Mouse (Mus musculus) MEL (cell line): ENCODE data around the gene Tarbp2. TPM values are rescaled to one million over a fixed set of nuclear protein-coding genes. Genes with fewer than 3 reads are reported as not detected.

Experiments
- DNase-seq: peaks from one replicate; pipeline ENCODE4 v3.0.0; 2011; ENCODE audit warnings: low read depth, low spot score
- H3K27ac ChIP-seq: 2 replicates; pipeline ENCODE4 v1.5.1; 2012; ENCODE audit warnings: low read depth, mild to moderate bottlenecking, control low read depth, low read length, moderate library complexity; ENCODE audit not compliant: control insufficient read depth
- H3K27me3 ChIP-seq, 2 experiments: fragments of 150-350 bp in 1 of 2; sonication (generic) in 1 of 2; 2 replicates each; pipeline ENCODE4 v1.6.1; 2012; ENCODE audit warnings: low read length in 2 of 2, mild to moderate bottlenecking in 2 of 2, improper control_type of control experiment in 1 of 2, moderate library complexity in 1 of 2; ENCODE audit not compliant: insufficient read depth in 2 of 2, control insufficient read depth in 1 of 2
- H3K36me3 ChIP-seq, 2 experiments: 2 replicates each; pipeline ENCODE4 v1.6.1; 2012 to 2014; ENCODE audit warnings: low read length in 2 of 2, improper control_type of control experiment in 1 of 2, inconsistent platforms in 1 of 2, mild to moderate bottlenecking in 1 of 2; ENCODE audit not compliant: insufficient read depth in 2 of 2, control insufficient read depth in 1 of 2
- H3K4me1 ChIP-seq, 2 experiments: fragments of 150-350 bp in 1 of 2; sonication (generic) in 1 of 2; 2 replicates each; pipeline ENCODE4 v1.6.1; 2012; ENCODE audit warnings: low read length in 2 of 2, improper control_type of control experiment in 1 of 2, mild to moderate bottlenecking in 1 of 2; ENCODE audit not compliant: insufficient read depth in 2 of 2, control insufficient read depth in 1 of 2
- H3K4me3 ChIP-seq, 2 experiments: fragments of 150-350 bp in 1 of 2; sonication (generic) in 1 of 2; 2 replicates each; pipeline ENCODE4 v1.5.1; 2012; ENCODE audit warnings: low read depth in 2 of 2, low read length in 2 of 2, mild to moderate bottlenecking in 2 of 2, moderate library complexity in 2 of 2, control low read depth in 1 of 2, improper control_type of control experiment in 1 of 2; ENCODE audit not compliant: control insufficient read depth in 1 of 2, insufficient read depth in 1 of 2
- H3K79me2 ChIP-seq: 2 replicates; pipeline ENCODE4 v1.6.1; 2012; ENCODE audit warnings: mild to moderate bottlenecking, low read length, moderate library complexity; ENCODE audit not compliant: control insufficient read depth, poor library complexity, insufficient read depth
- H3K9ac ChIP-seq: 2 replicates; pipeline ENCODE4 v1.6.1; 2012; ENCODE audit warnings: low read depth, mild to moderate bottlenecking, control low read depth, low read length, moderate library complexity; ENCODE audit not compliant: control insufficient read depth, poor library complexity, severe bottlenecking
- H3K9me3 ChIP-seq: fragments of 150-350 bp; sonication (generic); replicated peaks from 2 replicates; pipeline ENCODE4 v1.6.1; 2012; ENCODE audit warnings: mild to moderate bottlenecking, low read length, improper control_type of control experiment, moderate library complexity; ENCODE audit not compliant: insufficient read depth
- BHLHE40 ChIP-seq: IDR thresholded peaks from 2 replicates; pipeline ENCODE4 v1.6.1; 2012; ENCODE audit warnings: low read depth, mild to moderate bottlenecking, inconsistent platforms, low read length, improper control_type of control experiment, borderline replicate concordance
- CHD1 ChIP-seq: IDR thresholded peaks from 2 replicates; pipeline ENCODE4 v1.6.1; 2012; ENCODE audit warnings: low read depth, mild to moderate bottlenecking, inconsistent platforms, low read length, improper control_type of control experiment
- CHD2 ChIP-seq: IDR thresholded peaks from 2 replicates; pipeline ENCODE4 v1.6.1; 2011; ENCODE audit warnings: low read length, improper control_type of control experiment
- CTCF ChIP-seq, 3 experiments: IDR thresholded peaks in 2 of 3; conservative IDR thresholded peaks in 1 of 3; 2 replicates each; pipeline ENCODE4 v1.5.1; 2011 to 2012; ENCODE audit warnings: low read length in 3 of 3, low read depth in 2 of 3, mild to moderate bottlenecking in 2 of 3, improper control_type of control experiment in 1 of 3, inconsistent platforms in 1 of 3, mixed read lengths in 1 of 3, moderate library complexity in 1 of 3; ENCODE audit not compliant: control insufficient read depth in 1 of 3, insufficient read depth in 1 of 3, poor library complexity in 1 of 3, severe bottlenecking in 1 of 3
- ELF1 ChIP-seq: IDR thresholded peaks from 2 replicates; pipeline ENCODE4 v1.6.1; 2014; ENCODE audit warnings: low read depth, mild to moderate bottlenecking, inconsistent platforms, low read length, improper control_type of control experiment, moderate library complexity
- EP300 ChIP-seq, 2 experiments: IDR thresholded peaks; 2 replicates each; pipeline ENCODE4 v1.6.1; 2011; ENCODE audit warnings: improper control_type of control experiment in 2 of 2, low read length in 2 of 2, low read depth in 1 of 2, mild to moderate bottlenecking in 1 of 2
- ETS1 ChIP-seq: IDR thresholded peaks from 2 replicates; pipeline ENCODE4 v1.6.1; 2012; ENCODE audit warnings: low read depth, mild to moderate bottlenecking, inconsistent platforms, low read length, improper control_type of control experiment, moderate library complexity
- GABPA ChIP-seq: IDR thresholded peaks from 2 replicates; pipeline ENCODE4 v1.6.1; 2012; ENCODE audit warnings: low read depth, mild to moderate bottlenecking, inconsistent platforms, low read length, improper control_type of control experiment, moderate library complexity
- GATA1 ChIP-seq: IDR thresholded peaks from 2 replicates; pipeline ENCODE4 v1.6.1; 2011; ENCODE audit warnings: low read depth, low read length, improper control_type of control experiment
- HCFC1 ChIP-seq: IDR thresholded peaks from 2 replicates; pipeline ENCODE4 v1.6.1; 2012; ENCODE audit warnings: low read depth, mild to moderate bottlenecking, inconsistent platforms, low read length, improper control_type of control experiment, moderate library complexity
- JUND ChIP-seq: IDR thresholded peaks from 2 replicates; pipeline ENCODE4 v1.6.1; 2011; ENCODE audit warnings: low read depth, mild to moderate bottlenecking, improper control_type of control experiment, low read length
- KAT2A ChIP-seq: conservative IDR thresholded peaks from 2 replicates; pipeline ENCODE4 v1.6.1; 2012; ENCODE audit warnings: low read depth, low read length, improper control_type of control experiment, inconsistent platforms
- MAFK ChIP-seq: IDR thresholded peaks from 2 replicates; pipeline ENCODE4 v1.6.1; 2011; ENCODE audit warnings: low read depth, mild to moderate bottlenecking, low read length, improper control_type of control experiment, borderline replicate concordance
- MAX ChIP-seq: IDR thresholded peaks from 2 replicates; pipeline ENCODE4 v1.6.1; 2011; ENCODE audit warnings: low read length, improper control_type of control experiment
- MAZ ChIP-seq: IDR thresholded peaks from 2 replicates; pipeline ENCODE4 v1.6.1; 2012; ENCODE audit warnings: low read depth, mild to moderate bottlenecking, inconsistent platforms, low read length, improper control_type of control experiment
- MEF2A ChIP-seq: IDR thresholded peaks from 2 replicates; pipeline ENCODE4 v1.6.1; 2014; ENCODE audit warnings: low read depth, mild to moderate bottlenecking, inconsistent platforms, low read length, improper control_type of control experiment; ENCODE audit not compliant: poor library complexity, insufficient replicate concordance, severe bottlenecking; ENCODE audit errors: extremely low read depth
- MXI1 ChIP-seq: IDR thresholded peaks from 2 replicates; pipeline ENCODE4 v1.6.1; 2011; ENCODE audit warnings: mild to moderate bottlenecking, low read depth, low read length, improper control_type of control experiment
- MYC ChIP-seq: IDR thresholded peaks from 2 replicates; pipeline ENCODE4 v1.6.1; 2011; ENCODE audit warnings: low read depth, mild to moderate bottlenecking, low read length, improper control_type of control experiment, moderate library complexity
- NELFE ChIP-seq: IDR thresholded peaks from 2 replicates; pipeline ENCODE4 v1.6.1; 2011; ENCODE audit warnings: low read depth, low read length, improper control_type of control experiment
- NRF1 ChIP-seq: IDR thresholded peaks from 2 replicates; pipeline ENCODE4 v1.6.1; 2014; ENCODE audit warnings: low read depth, mild to moderate bottlenecking, inconsistent platforms, low read length, improper control_type of control experiment, moderate library complexity; ENCODE audit not compliant: poor library complexity, insufficient read depth, severe bottlenecking
- POLR2A ChIP-seq, 2 experiments: IDR thresholded peaks; 2 replicates each; pipeline ENCODE4 v1.6.1; 2011 to 2012; ENCODE audit warnings: low read length in 2 of 2, mild to moderate bottlenecking in 2 of 2, control low read depth in 1 of 2, improper control_type of control experiment in 1 of 2, low read depth in 1 of 2, moderate library complexity in 1 of 2; ENCODE audit not compliant: control insufficient read depth in 1 of 2, insufficient read depth in 1 of 2, poor library complexity in 1 of 2
- RAD21 ChIP-seq: IDR thresholded peaks from 2 replicates; pipeline ENCODE4 v1.6.1; 2011; ENCODE audit warnings: mild to moderate bottlenecking, low read depth, low read length, improper control_type of control experiment
- RCOR1 ChIP-seq: IDR thresholded peaks from 2 replicates; pipeline ENCODE4 v1.6.1; 2012; ENCODE audit warnings: low read depth, mild to moderate bottlenecking, inconsistent platforms, low read length, improper control_type of control experiment
- SIN3A ChIP-seq: IDR thresholded peaks from 2 replicates; pipeline ENCODE4 v1.6.1; 2012; ENCODE audit warnings: low read length, improper control_type of control experiment, inconsistent platforms
- TAL1 ChIP-seq: IDR thresholded peaks from 2 replicates; pipeline ENCODE4 v1.6.1; 2012; ENCODE audit warnings: mild to moderate bottlenecking, inconsistent platforms, low read length, moderate library complexity, mixed read lengths
- TBP ChIP-seq: IDR thresholded peaks from 2 replicates; pipeline ENCODE4 v1.8.0; 2011; ENCODE audit warnings: low read depth, low read length, improper control_type of control experiment
- UBTF ChIP-seq: IDR thresholded peaks from 2 replicates; pipeline ENCODE4 v1.6.1; 2012; ENCODE audit warnings: low read depth, mild to moderate bottlenecking, inconsistent platforms, low read length, improper control_type of control experiment, moderate library complexity, borderline replicate concordance; ENCODE audit not compliant: insufficient read depth
- USF1 ChIP-seq: IDR thresholded peaks from 2 replicates; pipeline ENCODE4 v1.6.1; 2014; ENCODE audit warnings: low read depth, mild to moderate bottlenecking, inconsistent platforms, low read length, improper control_type of control experiment, moderate library complexity
- USF2 ChIP-seq, 2 experiments: IDR thresholded peaks; 2 replicates each; pipeline ENCODE4 v1.6.1; 2011 to 2012; ENCODE audit warnings: improper control_type of control experiment in 2 of 2, low read length in 2 of 2, borderline replicate concordance in 1 of 2, inconsistent platforms in 1 of 2, low read depth in 1 of 2, mild to moderate bottlenecking in 1 of 2; ENCODE audit not compliant: insufficient read depth in 1 of 2
- ZC3H11A ChIP-seq: IDR thresholded peaks from 2 replicates; pipeline ENCODE4 v1.6.1; 2012; ENCODE audit warnings: low read depth, mild to moderate bottlenecking, inconsistent platforms, low read length, improper control_type of control experiment
- ZKSCAN1 ChIP-seq: IDR thresholded peaks from 2 replicates; pipeline ENCODE4 v1.6.1; 2012; ENCODE audit warnings: low read depth, mild to moderate bottlenecking, inconsistent platforms, low read length, improper control_type of control experiment, moderate library complexity
- ZMIZ1 ChIP-seq: IDR thresholded peaks from 2 replicates; pipeline ENCODE4 v1.6.1; 2012; ENCODE audit warnings: low read depth, mild to moderate bottlenecking, inconsistent platforms, low read length, improper control_type of control experiment, moderate library complexity
- ZNF384 ChIP-seq: IDR thresholded peaks from 2 replicates; pipeline ENCODE4 v1.6.1; 2012; ENCODE audit warnings: low read depth, mild to moderate bottlenecking, inconsistent platforms, low read length, improper control_type of control experiment
- polyA plus RNA-seq, 2 experiments: library from polyadenylated mRNA; stranded (reverse) in 1 of 2; unstranded in 1 of 2; fragments of >175 nt in 1 of 2; fragments of >200 nt in 1 of 2; gene quantifications; 2 replicates each; pipeline versions ENCODE4 v1.2.1 to v1.2.4; 2012; ENCODE audit warnings: low replicate concordance in 2 of 2, low read depth in 1 of 2; ENCODE audit not compliant: insufficient read length in 2 of 2, insufficient read depth in 1 of 2, missing spikeins in 1 of 2
- total RNA-seq: library from RNA; depleted of rRNA; stranded (reverse); fragments of 300-350 nt; gene quantifications from 2 replicates; pipeline ENCODE4 v1.2.3, GENCODE M21; 2012

The Tarbp2 gene
- total and polyA plus RNA-seq, 3 experiments, result 155 to 182 TPM; not detected in 1

DNA sequence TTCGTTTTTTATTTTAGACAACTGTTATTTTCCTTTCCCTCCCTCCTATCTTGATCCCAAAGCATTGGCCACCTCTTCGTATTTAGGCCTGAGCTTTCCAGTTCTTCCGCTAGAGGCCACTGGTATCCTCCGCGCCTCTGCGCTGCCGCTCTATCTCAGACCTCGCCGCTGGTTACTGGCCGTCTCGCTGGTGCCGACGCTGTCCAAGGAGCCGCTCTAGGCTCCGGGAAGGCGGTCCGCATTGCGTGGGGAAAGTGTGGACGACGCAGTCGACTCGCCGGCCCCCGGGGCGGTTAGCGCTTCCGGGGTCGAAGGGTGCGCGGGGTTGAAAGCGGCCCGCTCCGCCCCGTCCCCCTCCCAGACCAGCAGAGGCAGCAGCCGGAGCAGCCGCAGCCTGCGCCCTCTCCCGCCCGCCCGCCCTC, 47.8 kb upstream of the Tarbp2 start, which contains the start of gene Pcbp2 (continued):
- TF ChIP-seq NELFE (peak; percentile 84), MYC (peak; percentile 71; the same call in 1 of the 2 replicates), GABPA (peak; percentile 86; the same call in 1 of the 2 replicates), ELF1 (peak; percentile 91), CTCF (IDR thresholded peaks at IDR 0.05 in 2 of 3, conservative IDR thresholded peaks at IDR 0.05 in 1 of 3; ENCODE audit: control insufficient read depth in 1 of 3, insufficient read depth in 1 of 3, low read depth in 2 of 3, low read length in 3 of 3, poor library complexity in 1 of 3, severe bottlenecking in 1 of 3) (peak; percentile 87 to 94 (median 88)), ZC3H11A (no peak), MAZ (peak; percentile 96)

DNA sequence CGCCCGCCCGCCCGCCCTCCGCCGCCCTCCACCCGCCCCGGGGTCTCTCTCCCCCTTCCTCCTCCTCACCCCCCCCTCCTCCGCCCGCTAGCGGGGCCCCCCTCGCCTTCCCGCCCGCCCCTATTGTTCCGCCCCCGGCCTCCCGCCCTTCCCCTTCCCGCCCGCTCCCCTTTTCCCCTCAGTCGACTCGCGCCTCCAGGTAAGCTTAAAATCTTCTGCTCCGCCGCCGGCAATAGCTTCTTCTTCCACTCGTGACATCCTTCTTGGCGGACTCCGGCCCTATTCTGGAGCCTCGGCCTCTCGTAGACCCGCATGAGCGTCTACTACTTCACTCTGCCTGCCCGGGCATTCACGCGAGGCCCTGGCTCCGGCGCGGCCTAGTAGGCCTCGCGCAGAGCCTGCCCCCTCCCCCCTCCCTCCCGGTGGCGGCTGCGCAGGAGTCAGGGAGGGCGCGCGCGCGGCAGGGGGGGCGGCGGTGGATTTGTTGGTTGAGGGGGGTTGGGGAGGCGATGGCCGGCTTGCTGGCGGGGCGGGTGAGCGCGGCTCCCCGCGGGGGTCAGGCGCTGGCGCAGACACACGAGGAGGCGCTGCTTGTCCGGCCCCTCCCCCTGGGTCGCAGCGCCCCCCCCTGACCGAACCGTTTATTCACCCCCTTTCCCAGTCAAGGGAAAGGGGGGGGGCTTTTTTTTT, 47.2 kb upstream of the Tarbp2 start:
- Histone ChIP-seq H3K79me2 (peaks cover 36% of the 10 kb centered on the region), H3K36me3 (peaks cover 31 to 36% of the 10 kb centered on the region in 2 experiments), H3K4me1 (peaks cover 6 to 9% of the 10 kb centered on the region in 2 experiments; a peak in 2 of 4 replicates), H3K9ac (peak overlapping the region; percentile 99), H3K27ac (peak overlapping the region; percentile 95), H3K4me3 (peak overlapping the region; percentile 81 to 92), H3K27me3 (no peaks in the 10 kb centered on the region), H3K9me3 (no peaks in the 10 kb centered on the region)
- DNase-seq, result peak; percentile 89
- peak; percentile 100 for TF ChIP-seq UBTF
- peak; percentile 85 for TF ChIP-seq MAZ
- TF ChIP-seq CHD2, result no peak; the same call in 1 of the 2 replicates
- peak; percentile 67; the same call in 1 of the 2 replicates for TF ChIP-seq KAT2A
- TF ChIP-seq MAX, result no peak; the same call in 1 of the 2 replicates
- peak; percentile 32; the same call in 1 of the 2 replicates for TF ChIP-seq ZMIZ1
- peak; percentile 81 for TF ChIP-seq HCFC1
- TF ChIP-seq ETS1, result no peak
- TF ChIP-seq ZKSCAN1, result peak; percentile 90
- TF ChIP-seq CHD1, result peak; percentile 92
- no peak for TF ChIP-seq RCOR1
- no peak for TF ChIP-seq TBP
- peak; percentile 35; the same call in 1 of the 2 replicates for TF ChIP-seq ELF1
- no peak for TF ChIP-seq USF1
- TF ChIP-seq ZNF384, result peak; percentile 77
- no peak for TF ChIP-seq GATA1
- TF ChIP-seq JUND, result no peak
- no peak for TF ChIP-seq MEF2A
- TF ChIP-seq NRF1, result peak; percentile 76
- TF ChIP-seq SIN3A, result peak; percentile 81
- no peak for TF ChIP-seq BHLHE40
- TF ChIP-seq MAFK, result no peak
- TF ChIP-seq GABPA, result no peak
- no peak for TF ChIP-seq RAD21
- TF ChIP-seq MXI1, result peak; percentile 76
- TF ChIP-seq USF2 (IDR thresholded peaks at IDR 0.05; ENCODE audit: borderline replicate concordance in 1 of 2, insufficient read depth in 1 of 2, low read depth in 1 of 2, low read length in 2 of 2), result no peak
- TF ChIP-seq EP300 (IDR thresholded peaks at IDR 0.05; ENCODE audit: low read depth in 1 of 2, low read length in 2 of 2), result no peak
- no peak for TF ChIP-seq TAL1
- TF ChIP-seq POLR2A (IDR thresholded peaks at IDR 0.05; ENCODE audit: control insufficient read depth in 1 of 2, insufficient read depth in 1 of 2, low read depth in 1 of 2, low read length in 2 of 2, poor library complexity in 1 of 2), result peak; percentile 57 to 66; a peak in 2 of 4 replicates
- peak; percentile 52 for TF ChIP-seq NELFE
